Mouse (Mus musculus) c-Kit-positive CD71-positive TER-119-negative erythroid progenitor cells, embryonic 14.5 days (primary cell): ENCODE measurements around the gene Pdhx.

Source experiments
- DNase-seq: peaks from one replicate; pipeline ENCODE4 v3.0.0-alpha.2; 2013; ENCODE audit warnings: low read depth

The Pdhx gene

GRCm38 (mm10) chr2:103073219-103073982, at the start of gene Pdhx, which contains the start of gene Apip:
TSS of gene Pdhx (minus strand) at chr2:103073513.
TSS of gene Apip (plus strand) at chr2:103073675.
- peak; percentile 99 for DNase-seq

GRCm38 (mm10) chr2:103119197-103119854, 46.0 kb upstream of the Pdhx start:
- peak; percentile 10 for DNase-seq

- no peak for DNase-seq
Observed at GRCm38 (mm10) chr2:103118324-103119196, 45.2 kb upstream of the Pdhx start.

GRCm38 (mm10) chr2:103117212-103117611, 43.9 kb upstream of the Pdhx start:
- no peak for DNase-seq

GRCm38 (mm10) chr2:103111669-103112068, 38.4 kb upstream of the Pdhx start:
- no peak for DNase-seq

- no peak for DNase-seq
Observed at GRCm38 (mm10) chr2:103106172-103106571, 32.9 kb upstream of the Pdhx start.

GRCm38 (mm10) chr2:103102595-103102994, 29.3 kb upstream of the Pdhx start:
- no peak for DNase-seq

- DNase-seq = no peak
Observed at GRCm38 (mm10) chr2:103089521-103089920, 16.2 kb upstream of the Pdhx start.

GRCm38 (mm10) chr2:103088099-103088498, 14.8 kb upstream of the Pdhx start:
- DNase-seq = no peak

- DNase-seq = peak; percentile 43
Observed at GRCm38 (mm10) chr2:103086432-103086831, 13.1 kb upstream of the Pdhx start.

- DNase-seq = no peak
Observed at GRCm38 (mm10) chr2:103085633-103086032, 12.3 kb upstream of the Pdhx start.

GRCm38 (mm10) chr2:103084451-103084850, 11.1 kb upstream of the Pdhx start:
- no peak for DNase-seq

- no peak for DNase-seq
Observed at GRCm38 (mm10) chr2:103082853-103083252, 9.5 kb upstream of the Pdhx start.

- DNase-seq = no peak
Observed at GRCm38 (mm10) chr2:103081706-103082105, 8.4 kb upstream of the Pdhx start.

GRCm38 (mm10) chr2:103081117-103081516, 7.8 kb upstream of the Pdhx start:
- DNase-seq = no peak

GRCm38 (mm10) chr2:103070586-103070985, 2.7 kb downstream of the Pdhx start:
- DNase-seq = peak; percentile 31

GRCm38 (mm10) chr2:103069752-103070405, 3.4 kb downstream of the Pdhx start:
- DNase-seq = no peak

GRCm38 (mm10) chr2:103068602-103069001, 4.7 kb downstream of the Pdhx start:
- no peak for DNase-seq

GRCm38 (mm10) chr2:103067552-103068207, 5.6 kb downstream of the Pdhx start:
- DNase-seq = no peak

GRCm38 (mm10) chr2:103066683-103067551, 6.4 kb downstream of the Pdhx start:
- DNase-seq = no peak
